Mouse (Mus musculus) spleen, postnatal 36 days (tissue): ENCODE measurements around the gene Cfap73.
A peak's percentile ranks its signal among the peaks of the same experiment; 100 is the strongest.

ENCODE experiments used
- DNase-seq, 2 experiments: peaks; one replicate each; pipeline ENCODE4 v3.0.0; 2022; ENCODE audit warnings: low spot score in 2 of 2, mixed read lengths in 1 of 2

Cfap73 gene

DNA sequence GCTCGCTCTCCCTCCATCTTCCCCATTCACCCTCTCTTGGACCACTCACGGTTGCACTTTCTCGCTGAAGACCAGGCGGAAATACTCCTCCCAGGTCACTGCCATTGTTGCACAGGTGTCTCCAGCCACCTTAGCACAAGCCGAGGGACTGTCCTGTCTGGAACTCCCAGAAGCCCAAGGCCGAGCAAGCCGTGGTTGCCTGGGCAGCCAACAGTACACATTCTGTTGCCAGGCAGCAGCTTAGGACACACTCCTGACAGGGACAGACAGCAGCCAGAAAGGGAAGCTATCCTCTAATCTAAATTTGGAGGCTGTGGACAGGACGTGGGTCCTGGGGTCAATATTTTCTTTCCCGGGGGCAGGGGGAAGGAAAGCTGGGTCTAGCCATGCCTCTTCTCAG is at the start of gene Cfap73:
Cfap73 (minus strand) TSS at position 105 of the 400 bp plus-strand sequence.
- DNase-seq: no peak

DNA sequence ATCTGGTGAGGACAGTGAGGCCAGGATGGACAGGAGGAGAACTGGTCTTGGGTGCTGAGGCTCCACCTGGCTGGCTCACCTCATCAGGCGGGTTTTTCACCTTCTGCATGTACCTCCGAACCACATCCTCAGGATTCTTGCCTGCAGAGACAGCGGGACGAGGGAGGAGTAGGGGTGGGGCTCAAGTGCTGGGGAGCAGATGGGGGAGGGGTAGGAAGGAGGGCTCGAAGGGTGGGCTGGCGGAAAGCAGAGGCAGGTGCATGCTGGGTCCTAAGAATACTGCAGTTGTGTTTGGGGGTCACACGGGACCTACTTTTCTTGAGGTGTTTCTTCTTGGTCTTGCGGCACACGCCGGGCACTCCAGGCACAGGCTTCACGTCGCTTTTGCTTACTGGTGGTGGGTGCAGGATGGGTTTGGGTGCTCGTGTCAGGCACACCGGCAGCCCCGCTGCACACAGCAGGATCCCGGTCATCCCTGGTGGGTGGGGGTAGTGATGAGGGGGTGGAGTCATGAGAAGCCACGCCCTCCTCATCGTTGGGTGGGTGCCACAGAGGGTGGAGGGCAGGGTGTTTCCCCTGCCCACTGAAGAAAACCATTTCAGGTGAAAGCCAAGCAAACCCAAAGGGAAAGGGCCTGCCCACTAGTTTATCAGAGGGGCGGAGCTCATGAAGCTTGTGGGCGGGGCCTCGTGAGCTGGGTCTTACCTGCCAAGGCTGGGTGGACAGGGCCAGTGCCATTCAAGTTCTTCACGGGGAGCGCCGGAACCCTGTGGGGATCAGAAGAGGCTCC is 49.1 kb upstream of the Cfap73 start:
- peak; percentile 73 to 76 for DNase-seq

DNA sequence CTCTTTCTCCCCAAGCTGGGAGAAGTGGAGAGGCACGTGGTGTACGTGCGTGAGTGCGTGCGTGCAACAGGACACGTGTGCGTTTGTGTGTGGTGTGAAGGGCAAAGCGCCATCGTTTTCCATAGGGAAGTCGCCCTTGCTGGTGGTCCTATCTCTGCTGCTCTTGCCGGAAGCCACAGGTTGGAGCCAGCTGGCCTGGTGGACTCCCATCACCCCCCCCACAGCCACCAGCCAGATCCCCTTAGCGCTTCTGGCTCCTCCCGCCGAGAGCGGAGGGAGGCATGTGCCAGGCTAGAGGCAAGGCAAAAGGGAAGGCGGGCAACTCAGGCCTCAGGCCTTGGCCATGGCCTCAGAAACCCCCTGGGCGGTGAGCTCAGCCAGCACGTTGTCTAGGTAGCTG is 46.9 kb upstream of the Cfap73 start:
- DNase-seq: no peak

DNA sequence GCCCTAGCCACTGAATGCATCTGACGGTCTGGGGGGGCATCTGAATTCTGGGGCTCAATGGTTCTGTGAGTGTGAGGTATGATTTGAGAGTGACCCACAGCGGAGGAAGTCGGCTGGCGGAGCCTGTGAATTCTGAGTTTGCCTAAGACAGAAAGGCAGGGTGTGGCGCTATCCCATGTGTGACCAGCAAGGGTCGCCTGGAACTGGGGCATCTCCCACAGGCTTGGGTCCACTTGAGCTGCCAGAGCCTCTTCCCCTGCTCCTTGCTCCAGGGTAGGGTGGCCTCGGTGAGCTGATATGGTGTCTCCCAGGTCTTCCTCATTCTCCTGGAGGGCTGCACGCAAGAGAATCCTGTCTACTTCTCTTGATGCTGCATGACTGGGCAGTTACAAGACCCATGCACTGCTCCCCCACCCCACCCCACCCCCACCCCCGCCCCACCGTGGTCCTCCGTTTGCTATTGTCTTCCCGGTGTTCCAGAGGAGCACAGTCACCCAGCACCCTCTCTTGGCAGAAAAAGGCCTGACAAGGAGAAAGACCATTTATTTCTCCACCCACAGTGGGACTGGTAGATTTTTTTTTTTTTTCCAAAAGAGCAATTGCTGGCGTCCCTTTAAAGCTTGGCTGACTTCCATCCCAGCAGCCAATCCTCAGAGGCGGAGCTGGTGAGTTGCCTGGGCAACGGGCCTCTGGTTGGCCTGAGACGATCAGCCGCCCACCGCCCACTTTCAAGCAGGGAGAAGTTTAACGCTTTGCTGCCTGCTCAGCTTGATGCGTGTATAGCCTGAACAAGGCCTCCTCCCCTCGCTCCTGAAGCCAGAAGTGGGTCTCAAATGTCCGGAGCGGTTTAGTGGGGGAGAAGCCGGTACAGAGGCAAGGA is 45.9 kb upstream of the Cfap73 start:
- peak; percentile 70 to 71 for DNase-seq

DNA sequence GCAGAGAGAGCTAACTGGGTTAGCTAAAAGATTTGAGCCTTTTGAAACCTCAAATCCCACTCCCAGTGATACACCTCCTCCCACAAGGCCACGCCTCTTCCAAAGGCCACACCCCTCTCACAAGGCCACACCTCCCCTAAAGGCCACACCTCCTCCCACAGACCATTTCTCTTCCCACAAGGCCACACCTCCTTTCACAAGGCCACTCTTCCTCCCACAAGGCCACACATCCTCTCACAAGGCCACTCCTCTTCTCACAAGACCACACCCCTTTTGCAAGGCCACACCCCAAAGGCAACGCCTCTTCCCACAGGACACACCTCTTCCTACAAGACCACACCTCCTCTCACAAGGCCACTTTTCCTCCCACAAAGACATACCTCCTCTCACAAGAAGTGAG is 43.5 kb upstream of the Cfap73 start:
- DNase-seq: peak; percentile 77 to 78

DNA sequence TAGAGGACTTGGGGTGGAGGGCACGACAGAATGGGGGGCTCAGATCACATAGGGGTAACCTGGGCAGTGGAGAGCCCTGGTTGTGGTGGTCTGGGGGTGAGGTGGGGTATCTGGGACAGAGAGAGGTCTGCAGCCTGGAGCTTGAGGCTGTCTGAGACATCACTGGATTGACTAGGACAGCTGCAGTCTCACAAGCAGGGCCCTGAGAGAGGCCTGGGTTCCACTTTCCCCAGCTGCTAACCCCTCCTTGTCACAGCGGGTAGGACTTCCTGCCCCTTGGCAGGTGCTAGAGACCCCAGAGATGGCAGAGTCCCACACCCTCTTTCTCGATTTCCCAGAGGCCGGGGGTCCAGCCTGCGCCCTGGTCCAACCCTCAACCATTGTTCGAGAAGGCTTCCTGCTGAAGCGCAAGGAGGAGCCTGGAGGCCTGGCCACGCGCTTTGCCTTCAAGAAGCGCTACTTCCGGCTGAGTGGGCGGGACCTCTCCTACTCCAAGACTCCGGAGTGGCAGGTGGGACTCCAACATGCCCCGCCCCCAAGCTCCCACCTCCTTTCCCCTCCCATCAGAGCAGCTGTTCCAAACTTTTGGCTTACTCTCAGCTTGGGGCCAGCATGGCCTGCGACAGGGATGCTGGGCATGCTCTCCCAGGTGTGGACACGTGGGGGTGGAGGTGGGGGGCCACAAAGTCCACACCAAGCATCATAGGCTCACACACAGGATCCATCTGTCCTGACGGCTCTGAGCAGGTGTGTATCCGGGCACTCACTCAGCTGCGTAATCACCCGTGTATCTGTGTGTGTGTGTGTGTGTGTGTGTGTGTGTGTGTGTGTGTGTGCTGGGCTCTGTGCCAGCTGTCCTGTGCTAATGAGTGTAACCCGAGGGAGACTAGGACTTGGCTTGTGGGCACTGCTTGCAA is 40.5 kb upstream of the Cfap73 start:
- peak in 1 of 2 experiments; percentile 35 for DNase-seq

DNA sequence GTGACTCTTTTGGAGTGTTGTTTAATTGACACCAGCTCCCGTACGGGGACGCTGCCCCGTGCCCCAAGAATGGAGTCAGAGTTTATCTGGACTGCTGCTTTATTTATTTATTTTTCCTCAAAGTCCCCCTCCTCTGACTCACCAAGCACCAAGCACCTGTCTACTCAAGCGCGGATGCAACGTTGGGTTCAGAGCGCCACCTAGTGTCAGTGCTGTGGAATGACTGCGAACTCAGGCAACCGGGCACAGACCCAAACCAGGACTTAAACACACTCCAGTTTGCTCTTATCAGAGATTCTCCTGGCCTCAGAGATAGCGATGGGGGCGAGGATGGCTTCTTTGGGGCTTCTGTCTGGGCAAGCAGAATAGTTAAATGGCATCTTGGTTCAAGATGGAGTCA is 39.6 kb upstream of the Cfap73 start:
- DNase-seq: peak; percentile 73 to 75

DNA sequence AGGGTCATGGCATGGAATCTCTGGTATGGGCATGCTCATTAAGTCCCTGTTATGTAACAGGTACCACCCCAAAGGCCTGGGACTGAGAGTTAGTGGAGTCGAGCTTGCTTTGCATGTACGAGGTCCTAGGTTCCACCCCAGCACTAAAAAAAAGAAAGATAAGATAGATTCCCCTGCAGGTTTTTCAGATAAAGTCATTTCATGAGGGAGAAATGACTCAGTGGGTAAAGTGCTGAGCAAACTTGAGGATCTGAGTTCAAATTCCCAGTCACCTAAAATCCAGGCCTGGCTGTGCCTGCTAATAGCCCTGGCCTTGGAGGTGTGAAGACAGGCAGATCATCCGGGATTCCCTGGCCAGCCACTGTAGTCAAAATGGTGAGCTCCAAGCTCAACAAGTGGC is 37.8 kb upstream of the Cfap73 start:
- no peak for DNase-seq

DNA sequence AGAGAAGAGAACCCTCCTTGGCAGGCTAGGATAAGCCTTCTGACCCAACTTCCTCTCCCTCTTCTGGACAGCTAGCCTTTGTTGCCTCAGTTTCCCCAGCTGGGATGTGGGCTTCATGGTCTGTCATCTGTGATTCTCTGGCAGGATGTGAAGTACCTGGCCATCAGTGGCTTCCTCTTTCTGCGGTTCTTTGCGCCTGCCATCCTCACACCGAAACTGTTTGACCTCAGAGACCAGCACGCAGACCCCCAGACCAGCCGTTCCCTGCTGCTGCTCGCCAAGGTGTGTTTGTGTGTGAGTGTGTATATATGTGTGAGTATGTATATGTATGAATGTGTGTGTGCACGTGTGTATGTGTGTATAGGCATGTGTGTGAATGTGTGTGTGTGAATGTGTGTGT is 36.1 kb upstream of the Cfap73 start:
- DNase-seq: peak in 1 of 2 experiments; percentile 52

DNA sequence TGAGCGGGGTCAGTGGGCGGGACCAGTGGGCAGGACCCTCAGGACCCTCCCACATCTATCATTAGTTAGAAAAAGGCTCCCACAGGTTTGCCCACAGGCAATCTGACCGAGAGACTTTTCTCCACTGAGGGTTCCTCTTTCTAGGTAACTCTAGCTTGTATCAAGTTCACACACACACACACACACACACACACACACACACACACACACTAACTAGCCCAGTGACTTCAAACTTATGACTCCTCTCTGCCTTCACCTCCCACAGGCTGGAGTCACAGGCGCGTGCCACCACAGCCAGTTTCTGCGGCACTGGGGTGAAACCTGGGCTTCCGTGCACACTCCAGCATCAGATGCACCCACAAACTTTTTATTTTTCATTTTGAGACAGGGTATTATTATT is 34.7 kb upstream of the Cfap73 start:
- DNase-seq: peak; percentile 48 to 59

DNA sequence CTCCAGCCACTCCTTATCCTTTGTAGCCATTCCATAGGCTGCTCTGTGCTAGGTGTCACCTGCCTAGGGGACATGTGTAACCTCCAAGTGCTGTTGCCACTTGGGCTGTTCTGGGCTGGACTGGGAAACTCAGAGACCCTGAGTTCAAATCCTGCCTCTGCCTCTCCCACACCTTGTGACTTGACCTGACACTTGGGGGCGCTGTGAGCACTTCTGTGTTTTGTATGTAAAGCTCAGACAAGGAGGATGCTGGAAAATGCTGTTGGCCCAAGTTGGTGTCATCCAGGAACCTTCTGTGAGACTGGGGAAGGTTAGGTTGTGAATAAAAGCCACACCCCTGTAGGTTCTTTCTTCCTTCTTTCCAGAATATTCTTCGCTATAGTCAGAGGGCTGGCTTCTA is 30.9 kb upstream of the Cfap73 start:
- DNase-seq: no peak

DNA sequence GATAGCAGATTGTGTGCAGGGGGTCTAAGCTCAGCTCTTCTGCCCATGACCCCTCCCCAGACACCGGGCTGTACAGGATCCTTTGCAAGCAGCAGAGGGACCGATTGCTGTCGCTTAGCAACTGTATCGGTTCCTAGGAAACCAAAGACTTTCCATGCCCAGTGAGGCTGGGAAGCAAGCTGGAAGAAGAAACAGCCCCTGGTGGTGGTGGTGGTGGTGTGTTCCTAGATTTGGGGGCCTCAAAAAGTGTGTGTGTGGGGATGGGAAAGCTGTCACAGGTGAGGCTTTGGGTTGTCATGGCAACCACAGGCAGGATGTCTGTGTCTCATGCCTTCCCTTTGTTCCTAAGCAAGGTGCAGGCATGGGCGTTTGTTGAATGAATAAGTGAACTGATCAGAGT is 26.8 kb upstream of the Cfap73 start:
- DNase-seq: no peak

DNA sequence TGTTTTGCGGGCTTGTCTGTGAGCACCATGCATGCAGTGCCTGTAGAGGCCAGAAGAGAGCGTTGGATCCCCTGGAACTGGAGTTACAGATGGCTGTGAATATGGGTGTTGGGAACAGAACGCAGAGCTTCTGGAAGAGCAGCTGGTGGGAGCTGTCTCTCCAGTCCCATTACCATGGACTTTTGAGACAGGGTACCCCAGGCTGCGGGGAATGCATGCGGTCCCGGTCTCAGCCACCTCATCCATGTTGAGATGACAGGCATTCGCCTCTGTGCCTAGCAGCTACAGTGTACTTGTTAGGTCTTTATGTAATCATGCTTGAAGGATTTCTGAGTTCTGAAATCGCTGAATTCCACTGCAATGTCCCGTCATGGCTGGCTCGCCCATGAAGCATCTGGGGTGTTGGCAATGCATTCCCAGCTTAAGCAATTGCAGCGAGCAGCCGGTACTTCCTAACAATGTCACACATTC is 22.3 kb upstream of the Cfap73 start:
- no peak for DNase-seq

DNA sequence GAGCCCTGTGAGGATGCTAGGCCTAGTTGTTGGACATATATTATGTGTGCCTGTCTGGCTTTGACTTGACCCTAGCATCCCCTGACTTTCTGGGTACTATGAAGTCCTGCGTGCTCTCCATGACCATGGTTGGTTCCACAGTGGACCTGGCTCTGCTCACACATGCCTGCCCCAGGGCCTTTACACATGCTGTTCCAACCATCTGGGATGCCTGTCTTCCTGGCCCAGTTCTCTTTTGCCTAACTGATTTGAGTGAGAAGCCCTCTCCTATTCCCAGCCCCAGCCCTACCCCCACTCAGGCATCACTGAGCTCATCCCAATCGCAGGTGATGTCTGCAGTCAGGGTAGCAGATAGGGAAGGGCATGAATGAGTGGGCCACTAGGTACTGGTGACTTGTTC is 19.8 kb upstream of the Cfap73 start:
- DNase-seq: no peak

DNA sequence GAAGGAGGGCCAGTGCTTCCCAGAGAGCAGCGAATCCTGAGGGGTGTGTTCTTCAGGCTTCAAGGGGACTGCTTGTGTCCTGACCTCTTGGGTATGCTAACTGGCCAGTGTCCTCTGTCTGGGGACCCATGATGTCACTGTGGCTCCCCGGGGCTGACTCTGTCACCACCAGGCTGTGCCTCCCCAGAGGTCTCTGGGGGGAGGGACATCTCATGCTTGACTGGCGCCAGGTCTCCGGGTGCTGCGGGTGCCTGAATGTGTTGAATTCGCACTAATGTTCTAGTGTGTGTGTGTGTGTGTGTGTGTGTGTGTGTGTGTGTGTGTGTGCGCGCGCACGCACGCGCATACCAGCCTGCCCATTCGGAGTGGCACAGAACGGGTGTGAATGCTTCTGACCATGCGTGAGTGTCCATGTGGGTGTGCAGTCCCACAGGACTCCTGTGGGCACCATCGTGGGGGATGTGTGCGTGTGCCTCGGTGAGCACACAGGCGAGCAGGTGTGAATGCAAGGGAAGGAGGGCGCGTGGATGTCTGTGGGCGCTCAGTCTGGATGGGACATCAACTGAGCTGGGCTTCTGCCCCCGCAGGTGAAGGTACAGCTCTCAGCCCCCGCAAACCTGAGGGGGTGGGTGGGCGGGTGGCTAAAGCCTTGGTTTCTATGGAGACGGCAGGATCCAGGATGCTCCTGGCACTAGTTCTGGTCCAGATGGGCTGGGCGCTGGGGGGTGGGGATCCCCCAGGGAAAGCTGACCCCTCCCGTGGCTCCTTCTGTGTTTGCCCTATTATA is 19.1 kb upstream of the Cfap73 start:
- DNase-seq: peak; percentile 57 to 62

DNA sequence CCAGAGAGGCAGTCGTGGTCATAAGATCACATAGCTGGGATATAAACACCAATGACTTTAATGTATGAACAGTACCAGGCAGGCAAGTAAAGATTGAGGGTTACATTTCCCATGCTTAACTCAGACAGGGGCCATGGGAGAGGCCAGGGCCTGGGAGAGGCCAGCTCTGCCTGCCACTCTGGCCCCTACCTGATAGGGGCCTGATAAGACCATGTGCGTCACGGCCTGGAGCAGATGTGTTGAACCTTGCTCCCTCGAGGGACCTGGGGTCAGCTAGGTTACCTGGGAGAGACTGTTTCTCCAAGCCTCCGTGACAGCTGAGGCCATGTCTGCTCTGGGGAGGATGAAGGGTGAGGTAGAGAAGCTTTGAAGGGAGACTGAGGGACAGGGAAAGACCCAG is 17.2 kb upstream of the Cfap73 start:
- DNase-seq: no peak

DNA sequence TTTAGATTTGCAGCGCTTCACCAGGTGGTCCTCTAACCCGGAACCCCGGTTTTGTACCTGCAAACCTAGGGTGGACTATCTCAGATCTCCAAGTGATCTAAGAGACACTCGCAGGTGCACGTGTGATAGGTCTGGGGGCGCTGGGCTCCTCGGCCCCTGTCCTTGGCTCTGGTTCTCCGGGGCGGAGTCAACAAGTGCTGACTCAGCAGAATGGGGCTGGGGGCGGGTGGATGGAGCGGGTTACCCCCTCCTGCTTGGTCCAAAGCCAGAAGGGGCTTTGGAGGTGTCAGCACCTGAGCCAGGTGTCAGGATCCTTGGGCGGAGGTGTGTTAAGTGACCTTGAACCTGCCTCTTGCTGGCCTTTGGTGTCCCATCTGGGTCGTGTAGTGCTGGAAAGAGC is 15.9 kb upstream of the Cfap73 start:
- DNase-seq: no peak

DNA sequence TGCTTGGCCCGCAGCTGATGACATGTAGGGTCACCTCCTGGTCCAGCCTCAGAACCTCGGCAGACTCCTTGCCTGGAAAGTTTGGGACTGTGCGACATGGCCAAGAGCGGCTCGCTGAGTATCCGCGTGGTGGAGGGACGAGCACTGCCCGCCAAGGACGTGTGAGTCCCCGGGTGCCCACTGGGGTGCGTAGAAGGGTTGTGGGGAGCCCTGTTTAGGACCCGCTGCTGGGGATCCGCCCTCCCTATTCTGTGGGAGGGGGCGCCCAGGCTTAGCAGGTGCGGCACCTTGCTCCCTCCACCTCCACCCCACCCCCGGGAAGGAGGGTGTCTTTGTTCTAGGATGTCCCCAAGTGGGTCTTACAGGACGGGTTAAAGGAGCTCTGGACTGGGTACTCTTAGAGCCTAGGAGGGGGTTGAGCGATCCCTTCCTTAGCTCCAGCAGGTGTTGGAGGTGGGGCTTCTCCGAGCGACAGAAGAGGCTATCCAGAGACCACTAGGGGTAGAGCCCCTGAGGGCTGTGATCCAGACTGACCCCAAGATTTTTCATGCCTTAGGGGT is 15.4 kb upstream of the Cfap73 start:
- peak; percentile 35 to 46 for DNase-seq

DNA sequence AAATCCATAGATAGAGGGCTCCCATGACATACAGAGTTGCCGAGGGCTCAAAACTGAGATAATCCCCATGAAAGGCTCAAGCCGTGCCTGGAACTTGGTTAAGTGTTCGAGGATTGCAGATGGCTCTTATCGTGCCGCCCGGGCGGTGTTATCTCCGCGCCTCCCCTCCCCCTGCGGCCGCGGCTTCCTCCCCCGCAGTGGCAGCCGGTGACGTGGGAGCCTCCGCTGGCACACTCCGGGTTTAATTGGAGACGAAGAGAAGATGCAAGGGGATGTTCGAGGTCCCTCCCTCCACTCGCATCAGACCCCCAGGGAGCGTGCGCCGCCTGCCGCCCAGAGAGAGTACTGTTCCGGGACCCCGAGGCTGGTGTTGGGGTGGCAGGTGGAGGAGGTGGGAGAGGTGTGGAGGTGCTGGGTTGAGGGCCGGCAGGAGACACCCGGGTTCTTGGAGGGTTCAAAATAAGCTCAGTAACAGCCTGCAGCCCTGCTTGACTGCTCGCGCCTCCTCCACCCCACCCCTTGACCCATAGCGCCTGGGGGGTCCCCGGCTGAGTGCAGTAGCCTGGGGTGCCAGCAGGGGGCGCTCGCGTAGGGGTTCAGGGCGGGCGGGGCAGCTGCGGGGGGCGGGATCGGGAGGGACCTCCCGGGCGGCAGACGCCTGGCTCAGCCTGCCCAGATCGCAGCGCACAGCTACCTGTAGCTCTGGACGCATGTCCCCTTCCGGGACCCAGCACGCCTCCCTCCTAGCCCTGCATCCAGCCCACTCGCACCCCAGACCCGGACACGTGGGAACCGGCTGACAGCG is 14.7 kb upstream of the Cfap73 start, which contains the start of gene Rasal1:
Rasal1 (plus strand) TSS at position 244 of the 805 bp plus-strand sequence.
- peak; percentile 79 to 81 for DNase-seq
